Mouse (Mus musculus) G1E (cell line): ENCODE measurements around the gene Nfix. TPM values are rescaled to one million over a fixed set of nuclear protein-coding genes. Genes with fewer than 3 reads are reported as not detected.
A peak's percentile ranks its signal among the peaks of the same experiment; 100 is the strongest.

Experiments used
- ATAC-seq: 2 replicates; pipeline ENCODE4 v1.8.0; 2016; ENCODE audit warnings: mild to moderate bottlenecking; ENCODE audit not compliant: insufficient number of reproducible peaks, poor library complexity, low FRiP score, severe bottlenecking; ENCODE audit errors: extremely low read depth
- DNase-seq: peaks from one replicate; pipeline ENCODE4 v3.0.0; 2012; ENCODE audit warnings: low spot score
- H3K27me3 ChIP-seq: 2 replicates; pipeline ENCODE4 v1.6.1; 2012; ENCODE audit warnings: mild to moderate bottlenecking, low read length, inconsistent platforms; ENCODE audit not compliant: insufficient read depth
- H3K36me3 ChIP-seq: replicated peaks from 2 replicates; pipeline ENCODE3; 2012; ENCODE audit warnings: mild to moderate bottlenecking, inconsistent platforms
- H3K4me1 ChIP-seq: 2 replicates; pipeline ENCODE4 v1.6.1; 2012; ENCODE audit warnings: low read depth, low read length, inconsistent platforms, mixed read lengths; ENCODE audit not compliant: insufficient read depth
- H3K4me3 ChIP-seq: 2 replicates; pipeline ENCODE4 v1.5.1; 2012; ENCODE audit warnings: low read depth, mild to moderate bottlenecking, inconsistent platforms, low read length, moderate library complexity, mixed read lengths
- H3K9me3 ChIP-seq: replicated peaks from 2 replicates; pipeline ENCODE4 v1.6.1; 2012; ENCODE audit warnings: inconsistent platforms
- CTCF ChIP-seq: IDR thresholded peaks from 2 replicates; pipeline ENCODE4 v1.5.1; 2012; ENCODE audit warnings: low read depth, low read length, inconsistent platforms, mixed read lengths
- GATA1 ChIP-seq: IDR thresholded peaks from 2 replicates; pipeline ENCODE4 v1.6.1; 2012; ENCODE audit warnings: borderline replicate concordance, low read length, inconsistent platforms, mixed read lengths
- GATA2 ChIP-seq: IDR thresholded peaks from 2 replicates; pipeline ENCODE4 v1.6.1; 2012; ENCODE audit warnings: low read depth, low read length, inconsistent platforms, borderline replicate concordance
- POLR2AphosphoS5 ChIP-seq: IDR thresholded peaks from 2 replicates; pipeline ENCODE4 v1.6.1; 2012; ENCODE audit warnings: low read depth, low read length, inconsistent platforms; ENCODE audit not compliant: insufficient replicate concordance
- TAL1 ChIP-seq: conservative IDR thresholded peaks from 2 replicates; pipeline ENCODE4 v1.6.1; 2012; ENCODE audit warnings: low read depth, low read length, inconsistent platforms, mixed read lengths
- polyA plus RNA-seq: library from polyadenylated mRNA; stranded (reverse); fragments of >175 nt; gene quantifications from 2 replicates; pipeline ENCODE4 v1.2.3, GENCODE M21; 2012
- total RNA-seq, 2 experiments: library from RNA; stranded (forward) in 1 of 2; stranded (reverse) in 1 of 2; fragments of 200-1000 nt in 1 of 2; fragments of >200 nt in 1 of 2; fragmentation: Nextera tagmentation in 1 of 2; gene quantifications; 2 replicates each; pipeline ENCODE4 v1.2.3; 2014 to 2017

The Nfix gene
- total and polyA plus RNA-seq, 3 experiments = 4.3 to 34.0 (median 16.2) TPM

- H3K27me3 ChIP-seq = peaks cover 38% of the 10 kb centered on the region
- TF ChIP-seq CTCF (no peak), GATA1 (no peak), GATA2 (no peak), POLR2AphosphoS5 (no peak), TAL1 (no peak)
- peaks cover 7% of the 10 kb centered on the region for H3K9me3 ChIP-seq
- ATAC-seq (no peak), DNase-seq (no peak)
- no peaks in the 10 kb centered on the region for H3K36me3 ChIP-seq
- no peak overlapping the region for H3K4me3 ChIP-seq
- H3K4me1 ChIP-seq = peaks cover 47% of the 10 kb centered on the region
These were observed 9.8 kb upstream of the Nfix start for GRCm38 (mm10) chr8:84809941-84810280.

DNA sequence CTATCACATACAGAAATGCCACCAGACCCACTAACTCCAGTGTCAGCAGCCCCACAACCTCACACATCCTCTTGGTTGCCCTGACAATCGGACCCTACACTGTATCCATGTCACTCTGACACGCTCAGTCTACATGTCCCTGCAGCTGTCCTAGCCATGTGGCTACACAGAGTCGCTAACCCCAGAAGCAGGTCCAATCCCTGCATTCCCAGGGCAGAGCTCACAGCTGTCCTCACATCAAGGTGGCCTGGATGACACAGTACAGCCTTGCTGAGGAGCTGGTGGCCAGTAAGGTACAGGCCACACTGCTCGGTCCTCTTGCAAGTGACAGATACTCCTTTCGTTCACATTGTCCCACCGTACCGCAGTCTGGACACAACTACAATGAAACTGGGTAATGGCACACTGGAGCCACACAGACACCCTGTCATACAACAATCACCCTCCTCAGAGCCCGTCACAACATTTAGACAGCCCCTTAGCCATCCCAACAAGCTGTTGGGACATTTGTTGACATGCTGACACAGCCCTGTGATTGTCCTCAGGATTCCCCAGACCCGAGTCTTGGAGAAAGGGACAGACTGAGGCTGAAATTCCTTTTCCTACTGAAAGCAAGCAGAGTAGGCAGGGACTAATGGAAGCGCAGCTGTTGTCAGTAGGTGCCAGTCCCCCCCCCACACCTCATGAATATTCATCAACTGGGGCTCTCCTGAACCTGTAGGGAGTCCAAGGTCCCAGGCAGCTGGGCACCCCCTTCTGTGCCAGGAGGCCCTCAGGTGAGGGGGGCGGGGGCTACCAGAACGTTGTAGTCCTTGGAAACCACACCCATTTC is 9.2 kb upstream of the Nfix start:
- H3K9me3 ChIP-seq = peaks cover 7% of the 10 kb centered on the region
- H3K4me3 ChIP-seq = no peak overlapping the region
- H3K36me3 ChIP-seq = no peaks in the 10 kb centered on the region
- no peak for TF ChIP-seq CTCF
- TF ChIP-seq GATA1 = no peak
- no peak for TF ChIP-seq TAL1
- no peak for TF ChIP-seq POLR2AphosphoS5
- TF ChIP-seq GATA2 = no peak
- DNase-seq (no peak), ATAC-seq (no peak)
- peaks cover 41% of the 10 kb centered on the region for H3K4me1 ChIP-seq
- peaks cover 39% of the 10 kb centered on the region for H3K27me3 ChIP-seq

DNA sequence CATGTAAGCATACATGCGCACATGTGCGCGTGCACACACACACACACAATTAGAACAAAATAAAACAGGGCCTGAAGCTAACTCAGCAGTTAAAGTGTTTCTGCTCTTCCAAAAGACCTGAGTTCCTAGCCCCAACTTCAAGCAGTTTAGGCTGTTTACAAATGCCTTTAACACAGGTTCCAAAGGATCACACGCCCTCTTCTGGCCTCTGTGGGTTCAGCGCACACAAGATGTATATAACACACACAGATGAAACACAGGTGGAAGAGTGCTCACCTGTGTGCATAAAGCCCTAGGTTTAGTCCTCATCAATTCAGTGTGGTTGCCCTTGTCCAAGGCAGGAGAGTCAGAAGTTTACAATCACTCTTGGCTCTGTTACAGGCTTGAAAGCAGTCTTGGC is 5.9 kb upstream of the Nfix start:
- no peak overlapping the region for H3K4me3 ChIP-seq
- peaks cover 50% of the 10 kb centered on the region for H3K27me3 ChIP-seq
- DNase-seq = no peak
- no peak for TF ChIP-seq TAL1
- no peak for TF ChIP-seq GATA2
- TF ChIP-seq POLR2AphosphoS5 = no peak
- TF ChIP-seq CTCF = no peak
- TF ChIP-seq GATA1 = no peak
- no peak for ATAC-seq
- H3K36me3 ChIP-seq = no peaks in the 10 kb centered on the region
- peaks cover 7% of the 10 kb centered on the region for H3K9me3 ChIP-seq
- H3K4me1 ChIP-seq = peaks cover 33% of the 10 kb centered on the region

GRCm38 (mm10) chr8:84799136-84799931 is 810 bp downstream of the Nfix start:
- peaks cover 37% of the 10 kb centered on the region for H3K4me1 ChIP-seq
- peaks cover 81% of the 10 kb centered on the region for H3K27me3 ChIP-seq
- H3K9me3 ChIP-seq = no peaks in the 10 kb centered on the region
- H3K4me3 ChIP-seq = peak overlapping the region; percentile 77
- ATAC-seq = no peak
- no peak for TF ChIP-seq CTCF
- no peak for TF ChIP-seq TAL1
- no peak for TF ChIP-seq POLR2AphosphoS5
- TF ChIP-seq GATA2 = no peak
- no peak for TF ChIP-seq GATA1
- peak; percentile 47 for DNase-seq
- peaks cover 37% of the 10 kb centered on the region for H3K36me3 ChIP-seq

- peaks cover 80% of the 10 kb centered on the region for H3K27me3 ChIP-seq
- peaks cover 41% of the 10 kb centered on the region for H3K4me1 ChIP-seq
- DNase-seq (no peak), ATAC-seq (no peak)
- peak overlapping the region; percentile 77; the same call in 1 of the 2 replicates for H3K4me3 ChIP-seq
- no peak for TF ChIP-seq TAL1
- TF ChIP-seq POLR2AphosphoS5 = no peak
- no peak for TF ChIP-seq CTCF
- TF ChIP-seq GATA2 = no peak
- TF ChIP-seq GATA1 = no peak
- peaks cover 39% of the 10 kb centered on the region for H3K36me3 ChIP-seq
- no peaks in the 10 kb centered on the region for H3K9me3 ChIP-seq
These were observed 1.6 kb downstream of the Nfix start for GRCm38 (mm10) chr8:84798446-84799135.

- Histone ChIP-seq H3K4me3 (no peak overlapping the region), H3K9me3 (no peaks in the 10 kb centered on the region), H3K27me3 (peaks cover 80% of the 10 kb centered on the region), H3K4me1 (peaks cover 40% of the 10 kb centered on the region), H3K36me3 (peaks cover 46% of the 10 kb centered on the region)
- ATAC-seq = no peak
- no peak for DNase-seq
- TF ChIP-seq GATA2 (no peak), POLR2AphosphoS5 (no peak), GATA1 (no peak), TAL1 (no peak), CTCF (no peak)
These were observed 2.2 kb downstream of the Nfix start for GRCm38 (mm10) chr8:84797971-84798370.
